Mouse (Mus musculus) Patski (cell line): ENCODE measurements around the gene Olfr1251. TPM values are rescaled to one million over a fixed set of nuclear protein-coding genes. Genes with fewer than 3 reads are reported as not detected.
"Not testable (repeated sequence)": the region's sequence is repeated elsewhere in the genome, so short reads cannot be mapped to it uniquely, and the experiment has no call there.

Experiments used
- ATAC-seq: fragments of 100-300 bp; one replicate; pipeline ENCODE4 v1.8.0; 2021
- CTCF ChIA-PET: fragments of 350-600 bp; sonication (Branson Sonifier 250); formaldehyde crosslinking; loops from one replicate; lab custom pipeline; 2022; ENCODE audit warnings: inconsistent platforms; lab: Charles Lee
- POLR2A ChIA-PET: fragments of 350-600 bp; sonication (Branson Sonifier 250); formaldehyde crosslinking; loops from one replicate; lab custom pipeline; 2022; ENCODE audit warnings: antibody characterized with exemption, inconsistent platforms; lab: Charles Lee
- DNase-seq: peaks from one replicate; pipeline ENCODE4 v3.0.0-alpha.2; 2011; ENCODE audit warnings: low read depth, low spot score
- H3K27me3 ChIP-seq: fragments of 371-371 bp; one replicate; pipeline ENCODE4 v1.5.1; 2021
- CTCF ChIP-seq: fragments of 100-300 bp; IDR thresholded peaks from one replicate; pipeline ENCODE4 v1.5.1; 2021
- in situ Hi-C: fragments of 300-500 bp; cut with MboI; formaldehyde crosslinking; loops from 3 replicates; pipeline ENCODE4 v1.11.1; 2018; ENCODE audit warnings: low pct_unique_long_range_greater_than_20kb, mixed read lengths
- polyA plus RNA-seq: library from polyadenylated mRNA; unstranded; gene quantifications from one replicate; pipeline ENCODE4 v1.2.3, GENCODE M21; 2021

The Olfr1251 gene
- polyA plus RNA-seq, result not detected

DNA sequence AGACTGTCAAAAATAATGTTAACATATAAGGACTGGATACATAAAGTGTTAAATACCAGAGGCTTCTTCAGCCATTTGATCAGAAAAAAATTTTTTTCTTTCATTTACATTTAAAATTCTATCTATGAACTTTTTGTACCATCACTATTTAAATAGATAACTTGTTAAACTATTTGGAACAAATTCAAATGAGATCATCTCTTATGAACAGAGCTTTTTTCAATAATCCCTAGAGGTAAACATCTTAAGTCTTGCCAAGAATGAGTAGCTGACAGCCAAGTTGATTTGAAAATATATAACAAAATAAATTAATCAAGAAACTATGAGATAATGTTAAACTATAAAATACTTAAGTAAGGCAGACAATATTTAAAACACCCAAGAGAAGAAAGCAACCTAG, at the start of gene Olfr1251:
Gene Olfr1251, minus strand, starts transcription at position 101 of the 400 bp plus-strand sequence.
- CTCF ChIA-PET, result no interaction called here
- DNase-seq (no peak), ATAC-seq (no peak)
- no peak for TF ChIP-seq CTCF
- in situ Hi-C loops, result no loop called here
- POLR2A ChIA-PET, result no interaction called here
- H3K27me3 ChIP-seq, result no peaks in the 10 kb centered on the region

DNA sequence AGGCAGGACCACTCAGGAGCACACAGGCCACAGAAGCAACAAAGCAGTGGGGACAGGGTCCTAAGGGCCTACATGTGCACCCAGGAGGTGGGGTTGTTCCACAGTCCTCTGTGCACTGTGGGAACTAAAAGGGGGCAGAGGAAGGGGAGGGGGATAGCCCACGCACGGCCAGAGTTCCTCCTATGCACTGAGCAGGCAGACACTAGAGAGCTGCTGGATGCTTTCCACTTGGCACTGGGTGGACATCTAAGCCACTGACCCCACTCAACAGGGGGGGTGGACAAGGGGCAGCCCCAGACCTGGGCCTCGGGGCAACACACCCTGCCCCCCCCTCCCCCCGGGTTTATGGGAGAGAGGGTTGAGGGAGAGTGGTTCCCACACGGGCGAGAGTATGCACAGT, 20.2 kb upstream of the Olfr1251 start:
- ChIA-PET CTCF (no interaction called here), POLR2A (no interaction called here)
- no peaks in the 10 kb centered on the region for H3K27me3 ChIP-seq
- TF ChIP-seq CTCF, result no peak
- DNase-seq (no peak), ATAC-seq (no peak)
- in situ Hi-C loops, result no loop called here

DNA sequence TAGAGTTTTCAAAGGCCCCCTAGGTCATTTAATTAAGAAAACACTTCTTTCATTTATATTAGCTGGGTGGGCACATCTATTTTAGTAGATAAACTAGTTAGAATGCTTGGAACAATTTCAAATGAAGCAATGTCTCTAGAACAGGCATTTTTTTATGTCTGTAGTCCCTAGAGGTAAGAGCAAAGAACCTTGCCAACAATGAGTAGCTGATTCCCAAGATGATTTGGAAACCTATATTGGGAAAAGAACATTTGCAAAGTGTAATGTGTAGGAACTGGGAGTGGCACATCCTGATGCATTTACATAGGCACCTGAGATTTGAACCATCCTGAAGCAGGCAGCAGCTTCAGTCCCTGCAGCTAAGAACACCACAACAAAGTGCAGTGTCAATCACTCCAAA, 10.4 kb downstream of the Olfr1251 start, which contains the start of gene Olfr1250:
Gene Olfr1250, minus strand, starts transcription at position 101 of the 400 bp plus-strand sequence.
- in situ Hi-C loops, result loop anchor here (5.0 kb wide), 1 partner anchor 34 kb away; no protein-coding TSS in a partner anchor
- POLR2A ChIA-PET, result no interaction called here
- TF ChIP-seq CTCF, result no peak
- no peaks in the 10 kb centered on the region for H3K27me3 ChIP-seq
- DNase-seq (no peak), ATAC-seq (no peak)
- CTCF ChIA-PET, result no interaction called here

DNA sequence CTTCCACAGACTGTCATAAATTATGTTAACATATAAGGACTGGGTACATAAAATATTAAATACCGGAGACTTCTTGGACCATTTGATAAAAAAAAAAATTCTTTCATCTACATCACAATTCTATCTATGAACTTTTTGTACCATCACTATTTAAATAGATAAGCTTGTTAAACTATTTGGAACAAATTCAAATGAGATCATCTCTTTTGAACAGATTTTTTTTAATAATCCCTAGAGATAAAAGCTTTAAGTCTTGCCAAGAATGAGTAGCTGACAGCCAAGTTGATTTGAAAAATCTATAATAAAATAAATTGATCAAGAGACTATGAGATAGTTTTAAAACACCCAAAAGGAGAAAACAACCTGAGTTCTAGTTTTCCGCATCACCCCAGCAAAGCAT, 36.9 kb downstream of the Olfr1251 start, which contains the start of gene Olfr1249:
Gene Olfr1249, minus strand, starts transcription at position 101 of the 400 bp plus-strand sequence.
- in situ Hi-C loops, result no loop called here
- ATAC-seq (no peak), DNase-seq (no peak)
- no peaks in the 10 kb centered on the region for H3K27me3 ChIP-seq
- CTCF ChIA-PET, result no interaction called here
- TF ChIP-seq CTCF, result no peak
- POLR2A ChIA-PET, result no interaction called here

- in situ Hi-C loops, CTCF ChIA-PET, DNase-seq, H3K27me3 ChIP-seq, ATAC-seq, POLR2A ChIA-PET: not testable (repeated sequence)
Measured at GRCm38 (mm10) chr2:89618145-89618544, 53.6 kb downstream of the Olfr1251 start, which contains the start of gene Olfr1248. Olfr1248 (minus strand) TSS chr2:89618245.

Other genes starting within 250 kb of the Olfr1251 start
- gene Olfr1240, start 228.9 kb downstream of the Olfr1251 start, polyA plus RNA-seq, result not detected
- gene Olfr1241, start 184.8 kb downstream of the Olfr1251 start, polyA plus RNA-seq, result not detected
- gene Olfr1242, start 173.6 kb downstream of the Olfr1251 start, polyA plus RNA-seq, result not detected
- not detected for gene Olfr1243, start 140.4 kb downstream of the Olfr1251 start, polyA plus RNA-seq
- not detected for gene Olfr1245, start 93.5 kb downstream of the Olfr1251 start, polyA plus RNA-seq
- not detected for gene Olfr1246, start 78.8 kb downstream of the Olfr1251 start, polyA plus RNA-seq
- 0.09 TPM for gene Olfr1247, start 57.8 kb downstream of the Olfr1251 start, polyA plus RNA-seq
- gene Olfr1248, start 53.7 kb downstream of the Olfr1251 start, polyA plus RNA-seq, result not detected
- not detected for gene Olfr1249, start 37.0 kb downstream of the Olfr1251 start, polyA plus RNA-seq
- gene Olfr1250, start 10.5 kb downstream of the Olfr1251 start, polyA plus RNA-seq, result not detected
- not detected for gene Olfr1252, start 53.1 kb upstream of the Olfr1251 start, polyA plus RNA-seq
- gene Olfr1253, start 85.2 kb upstream of the Olfr1251 start, polyA plus RNA-seq, result not detected
- gene Olfr1254, start 121.7 kb upstream of the Olfr1251 start, polyA plus RNA-seq, result not detected
- not detected for gene Olfr1255, start 140.1 kb upstream of the Olfr1251 start, polyA plus RNA-seq
- 0.01 TPM for gene Olfr1256, start 169.6 kb upstream of the Olfr1251 start, polyA plus RNA-seq
- not detected for gene Olfr48, start 176.3 kb upstream of the Olfr1251 start, polyA plus RNA-seq
- gene Olfr1257, start 206.5 kb upstream of the Olfr1251 start, polyA plus RNA-seq, result not detected